Mouse (Mus musculus) liver, embryonic 14.5 days (tissue): ENCODE data around the gene Cox10.

ENCODE experiments used
- CTCF ChIP-seq: IDR thresholded peaks from 2 replicates; pipeline ENCODE4 v1.5.1; 2016; ENCODE audit warnings: antibody characterized with exemption, low read depth, control low read depth
- EP300 ChIP-seq: IDR thresholded peaks from 2 replicates; pipeline ENCODE4 v1.6.1; 2016; ENCODE audit warnings: antibody characterized with exemption, low read depth

DNA sequence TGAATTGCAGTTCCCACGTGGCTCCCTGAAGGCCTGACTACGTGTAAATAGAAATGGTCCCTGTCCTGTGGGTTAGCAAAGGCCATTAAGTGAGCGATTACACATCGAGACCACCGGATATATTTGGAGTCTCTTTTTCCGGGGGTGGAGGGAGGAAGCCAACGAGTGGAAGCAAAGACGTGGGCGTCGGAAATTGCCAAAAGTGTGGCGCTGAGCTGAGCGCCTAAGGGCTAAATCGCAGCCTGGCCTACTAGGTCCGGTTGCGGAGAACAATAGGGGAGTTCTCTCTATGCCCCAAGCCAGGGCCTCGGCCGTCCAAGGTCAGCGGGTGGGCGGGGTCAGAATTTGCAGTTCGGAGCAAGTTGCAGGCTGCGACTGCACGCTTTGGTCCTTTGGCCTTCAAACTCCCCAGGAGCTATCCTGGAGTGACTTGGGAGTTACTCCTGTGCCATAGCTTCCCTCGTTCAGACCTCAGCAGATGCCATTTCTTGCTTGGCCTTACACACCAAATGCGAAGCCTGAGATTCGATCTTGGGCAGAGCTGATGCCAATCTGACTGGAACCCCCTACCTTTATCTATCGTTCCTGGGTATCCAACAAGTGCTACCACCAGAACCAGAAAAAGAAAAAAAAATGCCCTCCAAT is 154.9 kb downstream of the Cox10 start:
- TF ChIP-seq CTCF (no peak), EP300 (no peak)
